8 mouse cellular contexts compared by ENCODE assay signal in genomic region chr8:122269404-122269803, GRCm38 (mm10). TPM values are rescaled to one million over a fixed set of nuclear protein-coding genes. Genes with fewer than 3 reads are reported as not detected.
DNase-seq lines count a peak whose midpoint lies in the region; ATAC-seq and TF ChIP-seq lines count a peak whose summit lies in the region.

No protein-coding gene starts in this region.

- no peaks in the 10 kb centered on the region for H3K36me3 ChIP-seq in ES-E14 (ENCODE audit: control insufficient read depth, insufficient read depth, low read length, poor library complexity, severe bottlenecking)
- H3K36me3 ChIP-seq in forebrain, embryonic 12.5 days (replicated peaks), result no peaks in the 10 kb centered on the region
- H3K36me3 ChIP-seq in lung, embryonic 15.5 days, result no peaks in the 10 kb centered on the region

- DNase-seq in ES-E14 (ENCODE audit: low read depth, low spot score), result peak; percentile 70
- DNase-seq in c-Kit-positive CD71-positive TER-119-positive erythroid progenitor cells, embryonic 14.5 days (ENCODE audit: low spot score), result peak; percentile 67
- DNase-seq in heart, postnatal 4 days, result peak; percentile 84
- peak; percentile 64 to 80 for DNase-seq in layer of hippocampus, adult 8-10 months (ENCODE audit: low spot score in 2 of 2)
- peak; percentile 55 to 87 for DNase-seq in thymus, postnatal 10 days (ENCODE audit: low spot score in 2 of 2)

- no peak overlapping the region for H3K27ac ChIP-seq in ES-E14 (ENCODE audit: insufficient read depth, low read depth, low read length, poor library complexity, severe bottlenecking)
- no peak overlapping the region for H3K27ac ChIP-seq in forebrain, embryonic 12.5 days
- H3K27ac ChIP-seq in lung, embryonic 15.5 days, result no peak overlapping the region
- no peak overlapping the region for H3K27ac ChIP-seq in olfactory bulb, adult 2 months (ENCODE audit: insufficient read depth, low read depth, low read length)

- WGBS in forebrain, embryonic 12.5 days, result 5% methylated on average over 21 of the region's 21 CpGs
- 7% methylated on average over 21 of the region's 21 CpGs for WGBS in lung, embryonic 15.5 days
- 6% methylated on average over 21 of the region's 21 CpGs for WGBS in olfactory bulb, adult 2 months

- TF ChIP-seq CTCF in olfactory bulb, adult 2 months (IDR thresholded peaks at IDR 0.05; ENCODE audit: insufficient read depth, low read depth, low read length), result peak; percentile 97

- H3K9me3 ChIP-seq in ES-E14 (ENCODE audit: control insufficient read depth, insufficient read depth, low read depth, low read length), result no peaks in the 10 kb centered on the region
- no peaks in the 10 kb centered on the region for H3K9me3 ChIP-seq in forebrain, embryonic 12.5 days
- H3K9me3 ChIP-seq in lung, embryonic 15.5 days, result no peaks in the 10 kb centered on the region

- peak overlapping the region; percentile 43 to 57 for H3K4me3 ChIP-seq in ES-E14 (ENCODE audit: insufficient read depth in 1 of 2, low read depth in 1 of 2, low read length in 2 of 2, poor library complexity in 1 of 2, severe bottlenecking in 1 of 2)
- H3K4me3 ChIP-seq in forebrain, embryonic 12.5 days (replicated peaks), result peak overlapping the region; percentile 45
- H3K4me3 ChIP-seq in lung, embryonic 15.5 days, result peak overlapping the region; percentile 43
- peak overlapping the region; percentile 52 for H3K4me3 ChIP-seq in olfactory bulb, adult 2 months (ENCODE audit: insufficient read depth, low read depth, low read length)

- in situ Hi-C loops in ES-E14 (cut with MboI; ENCODE audit: low sequenced_read_pairs in 2 of 2, unreplicated experiment in 2 of 2), result no loop called here

- peaks cover 63% of the 10 kb centered on the region for H3K27me3 ChIP-seq in forebrain, embryonic 12.5 days
- peaks cover 20% of the 10 kb centered on the region; the same call in 1 of the 2 replicates for H3K27me3 ChIP-seq in lung, embryonic 15.5 days

- TF ChIP-seq POLR2A in olfactory bulb, adult 2 months (IDR thresholded peaks at IDR 0.05; ENCODE audit: insufficient read depth, low read depth, low read length), result no peak

- peak overlapping the region; percentile 67 for H3K4me2 ChIP-seq in forebrain, embryonic 12.5 days
- peak overlapping the region; percentile 89 for H3K4me2 ChIP-seq in lung, embryonic 15.5 days

- peaks cover 0 to 7% of the 10 kb centered on the region in 2 experiments; a peak in 2 of 4 replicates for H3K4me1 ChIP-seq in ES-E14 (ENCODE audit: control insufficient read depth in 2 of 2, insufficient read depth in 2 of 2, low read length in 2 of 2, poor library complexity in 1 of 2)
- H3K4me1 ChIP-seq in forebrain, embryonic 12.5 days, result peaks cover 25% of the 10 kb centered on the region
- peaks cover 6% of the 10 kb centered on the region; the same call in 1 of the 2 replicates for H3K4me1 ChIP-seq in lung, embryonic 15.5 days
- peaks cover 33% of the 10 kb centered on the region for H3K4me1 ChIP-seq in olfactory bulb, adult 2 months (ENCODE audit: control insufficient read depth, insufficient read depth, low read length)

- H3K9ac ChIP-seq in ES-E14 (ENCODE audit: insufficient read depth, low read depth, low read length, poor library complexity, severe bottlenecking), result peak overlapping the region; percentile 73
- H3K9ac ChIP-seq in forebrain, embryonic 12.5 days, result peak overlapping the region; percentile 48
- H3K9ac ChIP-seq in lung, embryonic 15.5 days, result no peak overlapping the region

- ATAC-seq in forebrain, embryonic 12.5 days (ENCODE audit: low FRiP score), result peak; percentile 52; the same call in 1 of the 2 replicates
- peak; percentile 35; the same call in 1 of the 2 replicates for ATAC-seq in lung, embryonic 15.5 days (ENCODE audit: borderline replicate concordance, extremely low read depth, low FRiP score, low TSS enrichment)

TF ChIP-seq in ES-E14, 5 proteins besides CTCF, POLR2A, EP300 and RAD21:
- TF ChIP-seq HCFC1 (IDR thresholded peaks at IDR 0.05; ENCODE audit: borderline replicate concordance, insufficient read depth, low read length) (no peak), ZC3H11A (IDR thresholded peaks at IDR 0.05; ENCODE audit: borderline replicate concordance, low read depth, low read length) (peak; percentile 26; the same call in 1 of the 2 replicates)

RNA-seq across cellular contexts. Expression of gene Zfpm1, which starts 12.5 kb away (rescaled TPM):
- 7.8 and 8.5 TPM in 2 replicates for total RNA-seq in ES-E14 (2012; rRNA removed)
- 0.82 and 1.2 TPM in 2 replicates for polyA plus RNA-seq in forebrain, embryonic 12.5 days (2016; fragmentation: Nextera tagmentation; extraction: Ambion mirVana)
- 10 to 100 TPM; 45.7 to 47.0 TPM for total RNA-seq in heart, postnatal 4 days (2021)
- total RNA-seq in layer of hippocampus, adult 8-10 months (2022), result 10 to 100 TPM; 37.3 to 45.5 (median 41.5) TPM
- 1.3 and 1.6 TPM in 2 replicates for polyA plus RNA-seq in lung, embryonic 15.5 days (2015; fragmentation: Nextera tagmentation; extraction: Ambion mirVana)
- polyA plus RNA-seq in olfactory bulb, adult 2 months (2012; ENCODE audit: insufficient read depth, insufficient read length, low replicate concordance, missing spikeins), result not detected in 2 replicates
